Comparison of ENCODE assay signal across 13 mouse cellular contexts in the genomic region with DNA sequence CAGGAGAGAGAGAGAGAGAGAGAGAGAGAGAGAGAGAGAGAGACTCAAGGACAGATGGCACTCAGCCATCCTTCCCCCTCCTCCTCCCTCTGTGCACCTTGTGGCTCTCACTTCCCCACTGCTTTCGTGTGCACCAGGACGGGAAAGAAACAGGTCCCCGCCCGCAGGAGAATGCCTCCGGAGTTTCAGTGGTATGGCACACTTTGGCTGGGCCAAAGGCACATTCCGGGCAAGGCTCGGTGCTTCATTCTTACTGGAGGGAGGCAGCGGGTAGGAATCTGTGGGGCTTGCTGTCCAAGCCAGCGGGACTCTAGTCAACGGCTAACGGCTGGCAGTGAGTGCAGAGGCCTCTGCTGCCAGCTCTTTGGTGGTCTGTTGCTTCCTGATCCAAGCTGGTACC.
DNase-seq lines count a peak whose midpoint lies in the region; ATAC-seq lines count a peak whose summit lies in the region.
"Had no signal": no experiment of that assay in that cellular context is flagged by ENCODE, and none has a peak within 500 bp of the region (broad histone marks: within the 10 kb centered on the region; RNA-seq: fewer than 3 reads in every experiment).

No protein-coding gene starts in this region.

- H3K4me3 ChIP-seq in embryonic facial prominence, embryonic 14.5 days (ENCODE audit: low read depth, low read length), result no peak overlapping the region
- H3K4me3 ChIP-seq: embryonic facial prominence, embryonic 15.5 days; liver, embryonic 12.5 days had no signal

- ATAC-seq in embryonic facial prominence, embryonic 14.5 days (ENCODE audit: low read depth), result no peak
- ATAC-seq: liver, embryonic 12.5 days had no signal

- intact Hi-C loops in gastrocnemius, postnatal 14 days (cut with DNase I; ENCODE audit: low total_unique reads), result no loop called here

- no peak overlapping the region for H3K4me2 ChIP-seq in embryonic facial prominence, embryonic 14.5 days (ENCODE audit: low read depth, low read length)
- H3K4me2 ChIP-seq: embryonic facial prominence, embryonic 15.5 days; liver, embryonic 12.5 days had no signal

- no peak overlapping the region for H3K9ac ChIP-seq in embryonic facial prominence, embryonic 14.5 days (ENCODE audit: low read depth, low read length)
- H3K9ac ChIP-seq: embryonic facial prominence, embryonic 15.5 days; liver, embryonic 12.5 days had no signal

- H3K4me1 ChIP-seq in embryonic facial prominence, embryonic 14.5 days (ENCODE audit: control insufficient read depth, insufficient read depth, low read length), result no peaks in the 10 kb centered on the region
- H3K4me1 ChIP-seq: liver, embryonic 12.5 days had no signal

- peak; percentile 26 for DNase-seq in gastrocnemius, postnatal 14 days
- no peak for DNase-seq in gastrocnemius, postnatal 4 days (ENCODE audit: low spot score in 2 of 2)
- DNase-seq in layer of hippocampus, postnatal 10 days (ENCODE audit: low spot score in 2 of 2), result peak; percentile 44 to 63
- DNase-seq in layer of hippocampus, adult 18-20 months (ENCODE audit: low spot score in 2 of 2), result no peak
- peak; percentile 15 for DNase-seq in embryonic facial prominence, embryonic 14.5 days (ENCODE audit: low spot score)
- peak; percentile 7 to 24 for DNase-seq in kidney, postnatal 36 days
- DNase-seq in right cerebral cortex, postnatal 14 days, result no peak
- no peak for DNase-seq in adrenal gland, postnatal 36 days
- DNase-seq: cerebellum, adult 18-20 months; lung, postnatal 36 days; spleen, adult 18-20 months had no signal

- peaks cover 6% of the 10 kb centered on the region; the same call in 1 of the 2 replicates for H3K9me3 ChIP-seq in embryonic facial prominence, embryonic 14.5 days (ENCODE audit: control insufficient read depth, low read length)
- H3K9me3 ChIP-seq: embryonic facial prominence, embryonic 15.5 days; liver, embryonic 12.5 days had no signal

- H3K27ac ChIP-seq in embryonic facial prominence, embryonic 14.5 days (replicated peaks; ENCODE audit: low read depth, low read length), result no peak overlapping the region
- H3K27ac ChIP-seq: embryonic facial prominence, embryonic 15.5 days; liver, embryonic 12.5 days had no signal

- WGBS in embryonic facial prominence, embryonic 14.5 days, result 54% methylated on average over 11 of the region's 11 CpGs

- H3K27me3 ChIP-seq in embryonic facial prominence, embryonic 14.5 days (replicated peaks; ENCODE audit: control insufficient read depth, insufficient read depth, low read length), result no peaks in the 10 kb centered on the region

- H3K36me3 ChIP-seq in embryonic facial prominence, embryonic 14.5 days (ENCODE audit: control insufficient read depth, insufficient read depth, low read length), result no peaks in the 10 kb centered on the region
- H3K36me3 ChIP-seq: embryonic facial prominence, embryonic 15.5 days; liver, embryonic 12.5 days had no signal

Comparison
In these comparisons a context has a peak if more than half of its experiments do, and no peak if none do; other contexts are left out.
1. DNase-seq: peak in gastrocnemius, postnatal 14 days (single experiment), layer of hippocampus, postnatal 10 days (2 of 2), embryonic facial prominence, embryonic 14.5 days (single experiment) and kidney, postnatal 36 days (2 of 2); none in gastrocnemius, postnatal 4 days (0 of 2), layer of hippocampus, adult 18-20 months (0 of 2), right cerebral cortex, postnatal 14 days (single experiment) and adrenal gland, postnatal 36 days (0 of 2).